Mouse (Mus musculus): Measurements from ENCODE around the gene Kctd2.
"Not testable (repeated sequence)": the region's sequence is repeated elsewhere in the genome, so short reads cannot be mapped to it uniquely, and the experiment has no call there.

The Kctd2 gene

GRCm38 (mm10) chr11:115419531-115420237 lies at the start of gene Kctd2, which contains the start of gene Atp5h:
Gene Kctd2 (plus strand): TSS chr11:115420128.
Gene Atp5h (minus strand): TSS chr11:115419962.
- DNase-seq (ENCODE audit: extremely low spot score), result peak; percentile 94

DNA sequence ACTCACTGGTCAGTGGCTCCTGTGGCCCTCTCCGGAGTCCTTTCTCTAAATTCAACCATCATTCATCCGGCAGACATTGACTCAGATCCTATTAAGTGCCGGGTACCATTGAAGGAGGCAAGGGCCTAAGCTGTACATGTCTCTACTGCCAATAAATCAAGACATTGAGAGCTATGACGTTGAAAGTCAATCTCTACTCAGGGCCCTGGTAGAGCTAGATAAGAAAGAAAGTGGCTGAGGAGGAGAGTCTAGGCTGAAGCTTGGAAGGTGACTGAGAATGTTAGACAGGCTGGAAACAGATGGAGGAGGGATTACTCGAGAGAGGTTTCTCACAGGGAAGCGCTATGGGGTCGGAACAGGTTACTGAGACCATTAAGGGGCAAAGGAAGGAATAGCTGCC lies 49.6 kb upstream of the Kctd2 start:
- no peak for DNase-seq (ENCODE audit: extremely low spot score)

- DNase-seq (ENCODE audit: extremely low spot score), result no peak
Measured at GRCm38 (mm10) chr11:115371354-115371753, 48.6 kb upstream of the Kctd2 start.

DNA sequence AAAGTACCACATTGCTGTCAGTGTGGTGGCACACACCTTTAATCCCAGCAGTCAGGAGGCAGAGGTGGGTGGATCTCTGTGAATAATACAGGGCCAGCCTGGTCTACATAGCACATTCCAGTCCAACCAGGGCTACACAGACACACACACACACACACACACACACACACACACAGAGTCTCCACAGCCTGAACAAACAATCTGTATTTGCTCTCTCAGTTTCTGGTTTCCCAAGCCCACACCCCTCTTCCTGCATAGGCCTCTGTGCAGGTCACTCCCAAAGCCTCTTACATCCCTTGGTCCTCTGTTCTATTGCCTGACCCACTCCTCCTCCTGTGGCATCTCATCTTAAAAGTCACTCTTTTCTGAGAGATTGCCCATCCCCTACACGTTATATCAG lies 47.9 kb upstream of the Kctd2 start:
- no peak for DNase-seq (ENCODE audit: extremely low spot score)

DNA sequence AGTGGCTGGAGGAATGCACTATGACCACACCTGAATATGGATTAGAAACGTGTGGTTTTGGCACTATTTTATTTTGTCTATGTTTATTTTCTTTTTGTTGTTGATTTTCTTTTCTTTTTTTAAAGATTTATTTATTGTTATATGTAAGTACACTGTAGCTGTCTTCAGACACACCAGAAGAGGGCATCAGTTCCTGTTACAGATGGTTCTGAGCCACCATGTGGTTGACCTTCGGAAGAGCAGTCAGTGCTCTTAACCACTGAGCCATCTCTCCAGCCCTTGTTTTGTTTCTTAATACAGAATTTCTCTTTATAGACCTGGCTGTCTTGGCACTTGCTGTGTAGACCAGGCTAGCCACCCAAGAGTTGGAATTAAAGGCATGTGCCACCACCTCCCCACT lies 47.2 kb upstream of the Kctd2 start:
- no peak for DNase-seq (ENCODE audit: extremely low spot score)

- DNase-seq (ENCODE audit: extremely low spot score), result peak; percentile 37
Measured at GRCm38 (mm10) chr11:115373805-115374694, 45.9 kb upstream of the Kctd2 start.

- DNase-seq (ENCODE audit: extremely low spot score), result no peak
Measured at GRCm38 (mm10) chr11:115374695-115375425, 45.1 kb upstream of the Kctd2 start.

GRCm38 (mm10) chr11:115376722-115377121 lies 43.2 kb upstream of the Kctd2 start:
- DNase-seq (ENCODE audit: extremely low spot score), result no peak

- no peak for DNase-seq (ENCODE audit: extremely low spot score)
Measured at GRCm38 (mm10) chr11:115377254-115377653, 42.7 kb upstream of the Kctd2 start.

- DNase-seq (ENCODE audit: extremely low spot score), result no peak
Measured at GRCm38 (mm10) chr11:115377854-115378253, 42.1 kb upstream of the Kctd2 start.

DNA sequence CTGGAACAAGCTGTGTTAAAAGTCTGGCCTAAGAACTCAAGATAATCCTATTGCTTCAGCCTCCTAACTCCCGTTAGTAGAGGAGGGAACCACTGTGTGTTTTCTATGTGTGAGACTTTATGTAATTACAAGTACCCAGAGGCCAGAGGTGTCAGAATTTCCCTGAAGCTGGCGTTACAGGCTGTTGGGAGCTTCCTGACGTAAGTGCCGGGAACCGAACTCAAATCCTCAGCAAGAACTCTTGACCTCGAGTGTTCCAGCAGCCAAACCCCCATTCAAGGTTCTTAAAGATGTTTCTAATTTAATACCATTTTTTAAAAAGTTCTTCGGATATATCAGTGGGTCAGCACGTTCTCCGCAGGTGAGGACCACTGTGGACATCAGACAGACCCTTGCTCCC lies 38.7 kb upstream of the Kctd2 start:
- no peak for DNase-seq (ENCODE audit: extremely low spot score)

DNA sequence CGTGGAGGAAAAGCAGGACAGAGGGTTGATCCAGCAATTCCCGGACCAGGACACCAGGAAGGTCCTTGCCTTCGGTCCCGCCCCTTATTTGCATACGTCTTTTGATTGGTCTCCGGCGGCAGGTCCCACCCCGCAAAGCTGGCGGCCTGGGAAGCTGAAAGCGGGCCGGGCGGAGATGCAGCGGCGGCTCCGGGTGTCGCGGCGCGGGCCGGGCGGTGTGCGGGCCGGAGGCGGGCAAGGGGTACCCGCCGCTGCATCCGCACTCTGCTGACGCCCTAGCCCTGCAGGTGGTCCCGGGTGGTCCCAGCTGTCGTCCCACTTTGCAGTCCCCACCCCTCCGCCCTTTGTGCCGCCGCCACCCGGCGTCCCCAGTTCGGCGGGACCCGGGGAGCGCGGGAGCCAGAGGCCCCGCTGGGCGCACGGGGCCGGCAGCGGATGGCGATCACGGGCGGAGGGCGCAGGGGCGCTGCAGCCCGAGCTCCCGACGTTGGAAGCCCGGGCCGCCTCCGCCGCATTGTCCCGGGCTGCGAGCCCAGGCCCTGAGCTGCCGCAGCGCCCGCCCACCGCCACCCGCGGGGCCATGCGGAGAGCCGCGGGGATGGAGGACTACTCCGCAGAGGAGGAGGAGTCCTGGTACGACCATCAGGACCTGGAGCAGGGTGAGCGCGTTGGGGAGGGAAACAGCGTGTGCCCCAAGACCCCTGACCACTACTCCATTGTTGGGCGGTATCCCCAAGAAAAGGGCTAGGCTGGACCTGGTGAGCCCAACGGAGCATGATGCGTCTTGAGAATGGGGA lies 38.0 kb upstream of the Kctd2 start, which contains the start of gene Cdr2l:
Gene Cdr2l (plus strand): TSS at position 174 of the 797 bp plus-strand sequence.
- peak; percentile 92 for DNase-seq (ENCODE audit: extremely low spot score)

GRCm38 (mm10) chr11:115382891-115383290 lies 37.0 kb upstream of the Kctd2 start:
- DNase-seq (ENCODE audit: extremely low spot score), result no peak

DNA sequence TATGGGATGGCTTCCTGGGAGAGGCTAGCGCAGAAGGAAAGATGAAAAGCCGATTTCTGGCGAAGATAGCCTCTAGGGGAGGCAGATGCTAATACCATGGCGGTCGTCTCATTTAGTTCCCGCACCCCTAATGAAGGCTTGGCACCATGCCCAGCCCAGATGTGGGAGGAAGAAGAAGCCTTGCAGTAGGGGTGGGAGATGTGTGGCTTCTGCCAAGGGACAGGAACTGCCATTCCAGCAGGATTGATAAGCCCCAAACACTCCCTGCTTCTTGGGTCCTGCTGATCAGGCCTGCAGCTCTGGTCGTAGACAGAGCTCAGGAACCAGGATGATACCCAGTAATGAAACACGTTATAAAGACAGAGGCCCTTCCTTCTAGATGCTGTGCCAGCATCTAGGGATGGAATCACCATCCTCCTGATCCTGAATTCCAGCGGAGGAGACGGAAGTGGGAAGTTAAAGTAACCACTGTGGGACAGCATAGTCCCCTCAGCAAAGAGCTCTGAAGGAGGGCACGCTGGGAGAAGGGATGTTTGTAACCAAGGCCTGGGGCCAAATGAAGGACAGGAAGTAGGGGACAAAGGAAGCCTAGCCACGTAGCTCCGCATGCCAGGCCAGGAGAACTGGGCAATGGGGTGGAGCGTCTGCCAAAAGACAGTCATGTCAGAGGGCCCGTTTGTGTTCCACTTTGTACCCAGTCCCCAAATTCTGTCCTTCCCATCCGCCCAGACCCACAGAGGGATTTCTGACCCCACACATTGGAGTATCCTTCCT lies 36.0 kb upstream of the Kctd2 start:
- no peak for DNase-seq (ENCODE audit: extremely low spot score)

GRCm38 (mm10) chr11:115384587-115384986 lies 35.3 kb upstream of the Kctd2 start:
- no peak for DNase-seq (ENCODE audit: extremely low spot score)

GRCm38 (mm10) chr11:115386859-115387258 lies 33.1 kb upstream of the Kctd2 start:
- DNase-seq (ENCODE audit: extremely low spot score), result not testable (repeated sequence)

DNA sequence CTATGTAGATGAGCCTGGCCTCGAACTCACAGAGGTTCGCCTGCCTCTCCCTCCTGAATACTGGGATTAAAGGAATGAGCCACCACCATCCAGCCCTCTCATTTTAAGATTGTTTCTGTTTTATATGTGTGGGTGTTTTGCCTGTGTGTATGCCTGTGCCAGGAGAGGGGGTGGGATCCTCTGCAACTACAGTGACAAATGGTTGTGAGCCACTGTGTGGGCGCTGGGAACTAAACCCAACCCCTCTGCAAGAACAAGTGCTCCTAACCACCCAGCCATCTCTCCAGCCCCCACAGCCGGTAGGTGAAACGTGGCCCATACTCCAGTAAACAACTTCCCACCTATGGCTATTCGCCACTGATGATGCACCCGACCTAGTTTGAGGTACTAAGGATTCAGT lies 28.6 kb upstream of the Kctd2 start:
- DNase-seq (ENCODE audit: extremely low spot score), result no peak

DNA sequence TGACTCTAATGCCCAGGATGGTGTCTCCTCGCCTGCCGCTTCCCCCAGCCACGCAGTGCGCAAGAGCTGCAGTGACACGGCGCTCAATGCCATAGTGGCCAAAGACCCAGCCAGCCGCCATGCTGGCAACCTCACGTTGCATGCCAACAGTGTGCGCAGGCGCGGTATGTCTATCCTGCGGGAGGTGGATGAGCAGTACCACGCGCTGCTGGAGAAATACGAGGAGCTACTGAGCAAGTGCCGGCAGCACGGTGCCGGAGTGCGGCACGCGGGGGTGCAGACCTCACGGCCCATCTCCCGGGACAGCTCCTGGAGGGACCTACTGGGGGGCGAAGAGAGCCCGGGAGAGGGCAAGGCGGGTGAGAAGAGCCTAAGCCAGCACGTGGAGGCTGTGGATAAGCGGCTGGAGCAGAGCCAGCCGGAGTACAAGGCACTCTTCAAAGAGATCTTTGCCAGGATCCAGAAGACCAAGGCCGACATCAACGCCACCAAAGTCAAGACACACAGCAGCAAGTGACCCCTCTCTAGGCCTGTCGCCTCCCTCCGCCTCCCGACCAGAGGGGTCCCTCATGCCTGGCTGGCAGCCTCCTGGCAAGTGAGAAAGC lies 26.1 kb upstream of the Kctd2 start:
- DNase-seq (ENCODE audit: extremely low spot score), result no peak

- no peak for DNase-seq (ENCODE audit: extremely low spot score)
Measured at GRCm38 (mm10) chr11:115398085-115398484, 21.8 kb upstream of the Kctd2 start.

GRCm38 (mm10) chr11:115400126-115400525 lies 19.8 kb upstream of the Kctd2 start:
- no peak for DNase-seq (ENCODE audit: extremely low spot score)

Data from embryo, embryonic 9.5 days (tissue).